In the genomic region with DNA sequence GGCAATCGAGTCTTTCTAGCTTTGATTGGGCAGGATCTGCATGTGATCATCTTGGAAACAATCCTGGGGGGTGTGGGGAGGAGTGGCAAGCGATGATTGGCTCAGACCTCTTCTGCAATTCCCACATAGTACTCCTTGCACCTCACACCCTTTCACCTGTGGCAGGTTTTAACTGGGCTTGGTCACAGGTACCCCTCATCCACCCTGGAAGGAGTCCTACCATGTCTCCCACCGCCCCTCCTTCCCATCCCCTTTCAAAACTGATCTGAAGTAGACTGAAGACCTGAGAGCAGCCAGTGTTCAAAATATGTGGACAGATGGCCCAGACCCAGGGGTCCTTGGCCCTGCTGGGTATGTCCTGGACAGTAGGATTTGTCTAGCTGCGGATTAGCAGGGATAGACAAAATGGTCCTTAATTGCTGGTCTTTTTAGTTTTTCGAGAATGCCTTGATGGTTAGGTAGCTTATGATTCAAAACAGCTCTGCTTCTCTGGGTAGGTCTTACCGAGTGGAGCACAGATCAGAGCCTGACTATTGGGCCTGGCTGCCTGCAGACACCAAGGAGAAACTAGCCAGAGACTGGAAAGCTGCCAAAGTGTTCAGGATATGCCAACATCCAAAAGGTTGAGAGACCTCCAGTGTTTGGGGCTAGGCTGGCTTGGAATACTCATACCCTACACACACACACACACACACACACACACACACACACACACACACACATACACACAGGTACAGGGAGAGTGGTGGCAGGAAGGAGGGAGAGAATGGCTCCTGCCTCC, we compare ENCODE assay signal across 22 mouse cellular contexts. TPM values are rescaled to one million over a fixed set of nuclear protein-coding genes. Genes with fewer than 3 reads are reported as not detected.
DNase-seq lines count a peak whose midpoint lies in the region; ATAC-seq and TF ChIP-seq lines count a peak whose summit lies in the region.
"Had no signal": no experiment of that assay in that cellular context is flagged by ENCODE, and none has a peak within 500 bp of the region (broad histone marks: within the 10 kb centered on the region; RNA-seq: fewer than 3 reads in every experiment).

No protein-coding gene starts in this region.

- H3K9ac ChIP-seq in hindbrain, postnatal 0 days (replicated peaks; ENCODE audit: low read length): no peak overlapping the region
- no peak overlapping the region for H3K9ac ChIP-seq in hindbrain, embryonic 12.5 days
- H3K9ac ChIP-seq in midbrain, postnatal 0 days (replicated peaks; ENCODE audit: low read length, poor library complexity, severe bottlenecking): no peak overlapping the region
- H3K9ac ChIP-seq in kidney, embryonic 15.5 days: no peak overlapping the region
- H3K9ac ChIP-seq: embryonic facial prominence, embryonic 13.5 days; heart, embryonic 12.5 days; liver, embryonic 13.5 days had no signal

- H3K27me3 ChIP-seq in hindbrain, postnatal 0 days (ENCODE audit: insufficient read depth, low read length): no peaks in the 10 kb centered on the region
- H3K27me3 ChIP-seq in hindbrain, embryonic 12.5 days: no peaks in the 10 kb centered on the region
- no peaks in the 10 kb centered on the region for H3K27me3 ChIP-seq in midbrain, postnatal 0 days (ENCODE audit: insufficient read depth, low read length)
- H3K27me3 ChIP-seq in kidney, embryonic 15.5 days: no peaks in the 10 kb centered on the region
- H3K27me3 ChIP-seq: embryonic facial prominence, embryonic 13.5 days; heart, embryonic 12.5 days; liver, embryonic 13.5 days had no signal

- H3K4me1 ChIP-seq in hindbrain, postnatal 0 days (ENCODE audit: insufficient read depth, low read length): no peaks in the 10 kb centered on the region
- no peaks in the 10 kb centered on the region for H3K4me1 ChIP-seq in hindbrain, embryonic 12.5 days
- H3K4me1 ChIP-seq in midbrain, postnatal 0 days (ENCODE audit: insufficient read depth, low read length): no peaks in the 10 kb centered on the region
- no peaks in the 10 kb centered on the region for H3K4me1 ChIP-seq in kidney, embryonic 15.5 days
- H3K4me1 ChIP-seq: embryonic facial prominence, embryonic 13.5 days; heart, embryonic 12.5 days; hindbrain, embryonic 10.5 days had no signal

- no peak overlapping the region for H3K4me3 ChIP-seq in hindbrain, postnatal 0 days (ENCODE audit: low read length)
- H3K4me3 ChIP-seq in hindbrain, embryonic 12.5 days: no peak overlapping the region
- no peak overlapping the region for H3K4me3 ChIP-seq in midbrain, postnatal 0 days (ENCODE audit: low read depth, low read length)
- no peak overlapping the region for H3K4me3 ChIP-seq in kidney, embryonic 15.5 days (replicated peaks)
- H3K4me3 ChIP-seq: embryonic facial prominence, embryonic 13.5 days; heart, embryonic 12.5 days; hindbrain, embryonic 10.5 days; limb, embryonic 10.5 days; liver, embryonic 13.5 days; myocyte had no signal

- no peaks in the 10 kb centered on the region for H3K9me3 ChIP-seq in hindbrain, postnatal 0 days (ENCODE audit: low read length)
- no peaks in the 10 kb centered on the region for H3K9me3 ChIP-seq in hindbrain, embryonic 12.5 days (replicated peaks)
- H3K9me3 ChIP-seq in midbrain, postnatal 0 days (ENCODE audit: low read length): no peaks in the 10 kb centered on the region
- H3K9me3 ChIP-seq in kidney, embryonic 15.5 days (replicated peaks): no peaks in the 10 kb centered on the region
- H3K9me3 ChIP-seq: embryonic facial prominence, embryonic 13.5 days; heart, embryonic 12.5 days; hindbrain, embryonic 10.5 days; limb, embryonic 10.5 days; liver, embryonic 13.5 days had no signal

- peak; percentile 56; the same call in 1 of the 2 replicates for ATAC-seq in hindbrain, postnatal 0 days
- ATAC-seq in hindbrain, embryonic 12.5 days (ENCODE audit: low FRiP score): no peak
- no peak for ATAC-seq in midbrain, postnatal 0 days (ENCODE audit: low FRiP score)
- ATAC-seq in kidney, embryonic 15.5 days (replicated peaks; ENCODE audit: low FRiP score): no peak

- H3K36me3 ChIP-seq in hindbrain, postnatal 0 days (ENCODE audit: insufficient read depth, low read length): peaks cover 22% of the 10 kb centered on the region; the same call in 1 of the 2 replicates
- no peaks in the 10 kb centered on the region; the same call in 1 of the 2 replicates for H3K36me3 ChIP-seq in hindbrain, embryonic 12.5 days
- peaks cover 13% of the 10 kb centered on the region; the same call in 1 of the 2 replicates for H3K36me3 ChIP-seq in midbrain, postnatal 0 days (ENCODE audit: insufficient read depth, low read length)
- no peaks in the 10 kb centered on the region for H3K36me3 ChIP-seq in kidney, embryonic 15.5 days
- H3K36me3 ChIP-seq: embryonic facial prominence, embryonic 13.5 days; heart, embryonic 12.5 days; hindbrain, embryonic 10.5 days; limb, embryonic 10.5 days; liver, embryonic 13.5 days had no signal

- H3K27ac ChIP-seq in hindbrain, postnatal 0 days: 0 out of 2 replicates have a peak overlapping the region, but pooled peaks have one; percentile 32
- no peak overlapping the region for H3K27ac ChIP-seq in hindbrain, embryonic 12.5 days
- H3K27ac ChIP-seq in midbrain, postnatal 0 days (ENCODE audit: low read depth, low read length): no peak overlapping the region
- no peak overlapping the region for H3K27ac ChIP-seq in kidney, embryonic 15.5 days
- H3K27ac ChIP-seq: embryonic facial prominence, embryonic 13.5 days; hindbrain, embryonic 10.5 days; limb, embryonic 10.5 days; liver, embryonic 13.5 days had no signal

- no peak for TF ChIP-seq CTCF in hindbrain, postnatal 0 days (IDR thresholded peaks at IDR 0.05; ENCODE audit: low read depth)
- no peak for TF ChIP-seq CTCF in midbrain, postnatal 0 days (IDR thresholded peaks at IDR 0.05)

- WGBS in hindbrain, postnatal 0 days: 48% methylated on average over 6 of the region's 6 CpGs
- WGBS in hindbrain, embryonic 12.5 days: 75% methylated on average over 6 of the region's 6 CpGs
- 58% methylated on average over 6 of the region's 6 CpGs for WGBS in midbrain, postnatal 0 days
- 75% methylated on average over 6 of the region's 6 CpGs for WGBS in kidney, embryonic 15.5 days

- H3K4me2 ChIP-seq in hindbrain, postnatal 0 days (ENCODE audit: low read depth, low read length): no peak overlapping the region
- no peak overlapping the region for H3K4me2 ChIP-seq in hindbrain, embryonic 12.5 days (replicated peaks)
- H3K4me2 ChIP-seq in midbrain, postnatal 0 days (ENCODE audit: low read depth, low read length, poor library complexity, severe bottlenecking): no peak overlapping the region
- H3K4me2 ChIP-seq in kidney, embryonic 15.5 days: no peak overlapping the region
- H3K4me2 ChIP-seq: embryonic facial prominence, embryonic 13.5 days; heart, embryonic 12.5 days; liver, embryonic 13.5 days had no signal

- DNase-seq in hindbrain, postnatal 0 days (ENCODE audit: low spot score): peak; percentile 60
- peak; percentile 48 for DNase-seq in R1 (ENCODE audit: low read depth, low spot score)
- peak; percentile 70 to 77 for DNase-seq in cerebellum, adult 18-20 months
- DNase-seq in midbrain, postnatal 0 days (ENCODE audit: low spot score): peak; percentile 52
- no peak for DNase-seq in right cerebral cortex, postnatal 10 days (ENCODE audit: low spot score in 2 of 2)
- no peak for DNase-seq in adrenal gland, postnatal 10 days
- DNase-seq: adrenal gland, postnatal 36 days; B cell, adult 2 months; gastrocnemius, postnatal 36 days; kidney, adult 18-20 months; kidney, postnatal 4 days; layer of hippocampus, postnatal 36 days; liver, embryonic 13.5 days; right cerebral cortex, postnatal 14 days had no signal

RNA-seq across cellular contexts. Expression of a gene that starts 34.1 kb away (rescaled TPM):
- 95.6 and 118 TPM in 2 replicates for total RNA-seq in hindbrain, postnatal 0 days (2014; rRNA removed)
- polyA plus RNA-seq in hindbrain, postnatal 0 days (2015; fragmentation: Nextera tagmentation; extraction: Ambion mirVana): 257 and 267 TPM in 2 replicates
- polyA plus RNA-seq in hindbrain, embryonic 12.5 days (2016; fragmentation: Nextera tagmentation; extraction: Ambion mirVana): 23.7 and 24.9 TPM in 2 replicates
- 47.2 and 66.4 TPM in 2 replicates for total RNA-seq in midbrain, postnatal 0 days (2014; rRNA removed)
- 97.4 and 117 TPM in 2 replicates for polyA plus RNA-seq in midbrain, postnatal 0 days (2015; fragmentation: Nextera tagmentation; extraction: Ambion mirVana)
- 10 to 100 TPM in 1 of 2 experiments, 1 to 10 TPM in 1; 7.1 to 13.8 TPM for total RNA-seq in adrenal gland, postnatal 10 days (2021)
- polyA plus RNA-seq in kidney, embryonic 15.5 days (2015; fragmentation: Nextera tagmentation; extraction: Ambion mirVana): 1.1 and 2.2 TPM in 2 replicates
- total RNA-seq: gastrocnemius, postnatal 36 days; megakaryocyte, adult 5-6 weeks had no signal
- polyA plus RNA-seq: myocyte had no signal

RNA-seq across cellular contexts. Expression of a gene that starts 54.7 kb away (rescaled TPM):
- 32.0 and 36.4 TPM in 2 replicates for total RNA-seq in hindbrain, postnatal 0 days (2014; rRNA removed)
- 12.1 and 12.9 TPM in 2 replicates for polyA plus RNA-seq in hindbrain, postnatal 0 days (2015; fragmentation: Nextera tagmentation; extraction: Ambion mirVana)
- polyA plus RNA-seq in hindbrain, embryonic 12.5 days (2016; fragmentation: Nextera tagmentation; extraction: Ambion mirVana): 39.5 and 42.6 TPM in 2 replicates
- total RNA-seq in midbrain, postnatal 0 days (2014; rRNA removed): 34.9 and 37.5 TPM in 2 replicates
- polyA plus RNA-seq in midbrain, postnatal 0 days (2015; fragmentation: Nextera tagmentation; extraction: Ambion mirVana): 14.5 and 17.6 TPM in 2 replicates
- total RNA-seq in adrenal gland, postnatal 10 days (2021): 10 to 100 TPM; 42.6 to 49.1 TPM
- polyA plus RNA-seq in kidney, embryonic 15.5 days (2015; fragmentation: Nextera tagmentation; extraction: Ambion mirVana): 19.0 and 21.4 TPM in 2 replicates

Comparison
In these comparisons a context has a peak if more than half of its experiments do, and no peak if none do; other contexts are left out.
1. DNase-seq: peak in hindbrain, postnatal 0 days (single experiment), R1 (single experiment), cerebellum, adult 18-20 months (2 of 2) and midbrain, postnatal 0 days (single experiment); none in right cerebral cortex, postnatal 10 days (0 of 2) and adrenal gland, postnatal 10 days (single experiment).